Mouse (Mus musculus) kidney, embryonic 16.5 days (tissue): ENCODE results near the gene Dleu7. TPM values are rescaled to one million over a fixed set of nuclear protein-coding genes. Genes with fewer than 3 reads are reported as not detected.

Source experiments
- ATAC-seq: fragments of 200-750 bp; cut with Nextera tagmentation; 2 replicates; pipeline ENCODE4 v1.8.0; 2017; ENCODE audit warnings: moderate TSS enrichment; ENCODE audit not compliant: low FRiP score, low TSS enrichment
- H3K27ac ChIP-seq: fragments of 300-500 bp; sonication (generic); 2 replicates; pipeline ENCODE4 v1.5.1; 2014; ENCODE audit warnings: low read length
- H3K27me3 ChIP-seq: fragments of 300-500 bp; sonication (generic); 2 replicates; pipeline ENCODE4 v1.6.1; 2014; ENCODE audit warnings: low read length, control low read depth, mixed read lengths; ENCODE audit not compliant: insufficient read depth
- H3K36me3 ChIP-seq: fragments of 300-500 bp; sonication (generic); 2 replicates; pipeline ENCODE4 v1.6.1; 2014; ENCODE audit warnings: low read length, control low read depth, mixed read lengths; ENCODE audit not compliant: insufficient read depth
- H3K4me1 ChIP-seq: fragments of 300-500 bp; sonication (generic); 2 replicates; pipeline ENCODE4 v1.6.1; 2014; ENCODE audit warnings: low read length, control low read depth, mixed read lengths; ENCODE audit not compliant: insufficient read depth
- H3K4me2 ChIP-seq: fragments of 300-500 bp; sonication (generic); replicated peaks from 2 replicates; pipeline ENCODE4 v1.6.1; 2014; ENCODE audit warnings: low read depth, low read length
- H3K4me3 ChIP-seq: fragments of 300-500 bp; sonication (generic); 2 replicates; pipeline ENCODE4 v1.5.1; 2014; ENCODE audit warnings: mild to moderate bottlenecking, low read length
- H3K9ac ChIP-seq: fragments of 300-500 bp; sonication (generic); replicated peaks from 2 replicates; pipeline ENCODE4 v1.6.1; 2014; ENCODE audit warnings: low read length
- H3K9me3 ChIP-seq: fragments of 300-500 bp; sonication (generic); 2 replicates; pipeline ENCODE4 v1.6.1; 2016; ENCODE audit warnings: low read length, control low read depth
- WGBS: fragments of 180-500 bp; shearing (Covaris S2); extraction: QIAGEN DNeasy Blood & Tissue Kit; methylation state at CpG from one replicate; pipeline ENCODE4 v1.1.7; 2014; 5-methylcytosine and 5-hydroxymethylcytosine counted together
- polyA plus RNA-seq: library from polyadenylated mRNA; unstranded; fragments of >200 nt; fragmentation: Nextera tagmentation; extraction: Ambion mirVana; gene quantifications from 2 replicates; pipeline ENCODE4 v1.2.1, GENCODE M21; 2015

Dleu7 gene
- polyA plus RNA-seq, 1 experiment from 2014 or later = 5.3 TPM

DNA sequence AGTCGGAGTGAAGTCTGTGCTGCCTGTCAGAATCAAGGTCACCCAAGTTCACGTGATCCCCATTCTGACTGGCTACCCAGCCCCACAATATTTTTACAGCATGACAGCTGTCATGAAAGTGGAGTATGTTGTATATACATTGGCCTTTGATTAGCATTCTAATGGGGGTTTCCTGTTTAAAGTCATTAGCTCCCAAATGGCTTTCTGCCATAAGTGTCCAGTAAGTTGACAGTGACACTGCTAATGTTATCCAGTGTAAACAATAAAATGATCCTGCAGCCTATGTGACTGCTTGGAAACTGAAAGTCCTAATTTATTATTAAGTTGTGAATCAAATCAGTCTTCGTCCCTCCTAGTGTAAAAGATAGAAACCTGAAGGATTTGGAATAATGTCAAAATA, 33.2 kb upstream of the Dleu7 start:
- Histone ChIP-seq H3K27ac (no peak overlapping the region), H3K4me3 (no peak overlapping the region), H3K4me2 (no peak overlapping the region), H3K9me3 (no peaks in the 10 kb centered on the region), H3K36me3 (no peaks in the 10 kb centered on the region), H3K9ac (no peak overlapping the region), H3K4me1 (0 out of 2 replicates have a peak, but pooled peaks cover 12% of the 10 kb centered on the region), H3K27me3 (no peaks in the 10 kb centered on the region)
- WGBS = 55% methylated on average over 3 of the region's 3 CpGs
- no peak for ATAC-seq

DNA sequence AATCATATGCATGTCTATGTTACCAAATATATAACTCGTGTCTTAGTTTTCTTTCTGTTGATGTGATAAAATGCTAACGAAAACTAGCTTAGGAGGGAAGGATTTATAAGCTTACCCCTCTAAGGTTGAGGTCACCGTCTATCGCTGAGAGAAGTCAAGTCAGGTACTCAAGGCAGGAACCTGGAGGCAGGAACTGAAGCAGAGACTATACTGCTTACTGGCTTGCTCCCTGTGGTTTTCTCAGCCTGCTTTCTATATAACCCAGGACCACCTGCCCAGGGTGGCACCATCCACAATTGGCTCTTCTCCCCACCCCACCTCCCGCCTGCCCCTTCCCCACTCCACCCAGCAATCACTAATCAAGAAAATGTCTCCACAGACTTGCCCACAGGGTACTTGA, 32.1 kb upstream of the Dleu7 start:
- Histone ChIP-seq H3K4me3 (no peak overlapping the region), H3K27ac (no peak overlapping the region), H3K27me3 (no peaks in the 10 kb centered on the region), H3K4me1 (0 out of 2 replicates have a peak, but pooled peaks cover 12% of the 10 kb centered on the region), H3K9me3 (no peaks in the 10 kb centered on the region), H3K9ac (no peak overlapping the region), H3K36me3 (no peaks in the 10 kb centered on the region), H3K4me2 (no peak overlapping the region)
- WGBS = 80% methylated on average over 5 of the region's 5 CpGs
- ATAC-seq = no peak

DNA sequence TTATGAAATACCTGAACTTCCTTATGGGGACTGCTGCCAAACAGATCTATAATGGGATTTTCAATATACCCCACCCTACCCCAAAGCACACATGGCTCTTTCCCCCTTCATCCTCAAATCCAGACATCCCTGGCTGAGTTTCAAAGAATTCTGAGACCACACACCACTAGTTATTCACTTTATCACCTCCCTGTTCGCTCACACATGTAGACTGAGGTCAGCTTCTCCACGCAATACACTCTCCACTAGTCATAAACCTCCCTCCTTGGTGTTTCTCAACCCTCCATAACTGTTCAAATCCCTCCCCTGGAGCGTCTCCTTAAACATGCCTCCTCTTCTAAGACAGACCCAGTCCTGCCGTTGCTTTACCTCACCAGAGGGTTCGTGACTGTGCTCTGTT, 30.6 kb upstream of the Dleu7 start:
- H3K4me3 ChIP-seq = no peak overlapping the region
- H3K9me3 ChIP-seq = no peaks in the 10 kb centered on the region
- 0 out of 2 replicates have a peak, but pooled peaks cover 12% of the 10 kb centered on the region for H3K4me1 ChIP-seq
- no peak overlapping the region for H3K27ac ChIP-seq
- 67% methylated on average over 5 of the region's 5 CpGs for whole genome bisulfite sequencing
- no peaks in the 10 kb centered on the region for H3K27me3 ChIP-seq
- H3K36me3 ChIP-seq = no peaks in the 10 kb centered on the region
- no peak for ATAC-seq
- H3K4me2 ChIP-seq = no peak overlapping the region
- H3K9ac ChIP-seq = no peak overlapping the region

DNA sequence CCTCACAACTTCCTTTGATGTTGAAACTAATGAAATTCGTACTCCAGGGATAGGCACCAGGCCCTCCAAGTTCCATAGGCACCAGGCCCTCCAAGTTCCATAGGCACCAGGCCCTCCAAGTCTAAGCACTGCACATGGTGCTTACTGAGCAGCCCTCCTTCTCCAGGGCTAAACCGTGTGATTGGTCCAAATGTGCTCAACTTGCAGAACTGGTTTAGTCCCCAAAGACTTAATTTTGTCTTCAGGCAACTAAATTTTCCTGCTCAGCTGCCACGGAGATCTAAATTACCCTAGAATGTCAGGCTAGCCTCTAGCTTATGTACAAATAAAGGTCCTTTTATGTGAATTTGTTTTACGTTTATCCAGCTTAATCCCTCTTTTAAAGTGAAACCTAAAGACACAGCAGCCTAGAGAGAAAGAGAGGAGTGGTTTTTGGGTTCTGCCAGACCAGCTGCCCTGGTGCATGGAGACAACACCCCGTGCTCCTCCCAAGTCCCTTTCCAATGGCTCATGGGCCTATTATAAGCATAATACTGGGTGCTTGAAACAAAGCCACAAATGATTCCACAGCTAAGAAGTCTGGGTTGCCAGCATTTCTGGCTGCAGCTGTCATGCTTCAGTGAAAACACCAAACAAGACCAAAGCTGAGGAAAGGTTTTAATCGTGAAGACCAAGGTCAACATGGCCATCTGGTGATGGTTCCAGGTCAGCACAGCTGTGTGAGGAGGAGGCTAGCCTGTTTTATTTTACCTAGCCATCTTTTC, 29.9 kb upstream of the Dleu7 start:
- no peaks in the 10 kb centered on the region for H3K36me3 ChIP-seq
- H3K9me3 ChIP-seq = no peaks in the 10 kb centered on the region
- ATAC-seq = no peak
- H3K27ac ChIP-seq = 0 out of 2 replicates have a peak overlapping the region, but pooled peaks have one; percentile 7
- H3K4me2 ChIP-seq = no peak overlapping the region
- no peaks in the 10 kb centered on the region for H3K27me3 ChIP-seq
- H3K4me3 ChIP-seq = no peak overlapping the region
- 43% methylated on average over 6 of the region's 6 CpGs for WGBS
- H3K9ac ChIP-seq = no peak overlapping the region
- 0 out of 2 replicates have a peak, but pooled peaks cover 12% of the 10 kb centered on the region for H3K4me1 ChIP-seq

DNA sequence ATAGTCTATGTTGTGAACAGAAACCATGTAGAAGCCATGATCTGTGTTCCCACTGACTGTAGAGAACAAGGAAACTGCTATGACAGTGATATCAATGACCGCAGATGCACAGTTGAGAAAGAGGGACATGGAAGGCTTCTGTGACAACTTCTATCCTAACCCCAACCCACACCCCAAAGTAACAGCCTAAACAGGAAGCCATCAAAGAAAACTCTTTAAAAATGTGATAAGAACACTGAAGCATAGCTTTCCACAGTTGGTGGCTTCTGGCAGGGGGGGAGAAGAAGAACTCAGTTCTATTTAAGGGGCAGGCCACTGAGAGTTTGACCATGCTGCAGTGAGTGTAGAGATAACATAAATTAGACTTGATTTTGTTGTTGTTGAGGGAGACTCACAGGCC, 18.8 kb upstream of the Dleu7 start:
- H3K27ac ChIP-seq = no peak overlapping the region
- H3K9me3 ChIP-seq = no peaks in the 10 kb centered on the region
- WGBS = 96% methylated on average over 1 of the region's 1 CpGs
- H3K9ac ChIP-seq = no peak overlapping the region
- H3K4me1 ChIP-seq = no peaks in the 10 kb centered on the region
- no peak for ATAC-seq
- no peak overlapping the region for H3K4me2 ChIP-seq
- no peaks in the 10 kb centered on the region for H3K27me3 ChIP-seq
- no peaks in the 10 kb centered on the region for H3K36me3 ChIP-seq
- no peak overlapping the region for H3K4me3 ChIP-seq

DNA sequence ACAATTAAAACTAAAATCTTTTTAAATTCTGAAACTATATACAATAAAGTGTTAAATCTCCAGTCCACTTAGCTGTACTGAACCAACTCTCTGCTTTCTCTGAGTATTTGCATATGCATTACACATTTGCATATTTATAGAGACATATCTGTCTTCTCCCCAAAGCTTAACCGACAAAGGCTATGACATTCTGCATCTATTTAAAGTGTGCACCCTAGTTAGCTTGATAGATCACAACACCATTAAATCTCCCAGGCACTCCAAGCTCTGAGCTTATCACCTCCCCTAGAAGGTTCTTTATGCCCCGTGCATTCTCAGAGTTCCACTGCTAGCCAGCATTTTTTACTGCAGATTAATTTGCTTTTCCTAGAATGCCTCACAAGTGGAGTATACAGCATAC, 16.2 kb upstream of the Dleu7 start:
- no peak overlapping the region for H3K4me3 ChIP-seq

DNA sequence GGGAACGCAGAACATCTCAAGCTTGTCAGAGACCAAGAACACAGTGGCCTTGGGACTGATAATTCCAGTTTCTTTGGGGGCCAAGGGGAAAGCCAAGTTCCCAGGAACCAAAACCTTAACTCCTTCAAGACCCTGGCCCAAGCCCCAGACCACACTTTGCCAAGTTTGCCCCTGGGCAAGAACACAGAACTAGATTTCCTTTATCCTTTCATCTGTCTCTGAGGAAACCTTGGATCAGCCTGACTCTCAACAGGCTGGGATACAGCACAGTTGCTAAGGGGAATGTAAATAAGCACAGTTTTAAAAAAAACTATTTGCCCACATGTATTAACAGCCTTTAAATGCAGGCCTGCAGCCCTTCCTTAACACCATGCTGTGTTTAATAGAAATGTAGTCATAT, 14.7 kb upstream of the Dleu7 start:
- Histone ChIP-seq H3K27me3 (no peaks in the 10 kb centered on the region), H3K27ac (no peak overlapping the region), H3K9me3 (no peaks in the 10 kb centered on the region), H3K36me3 (no peaks in the 10 kb centered on the region), H3K9ac (no peak overlapping the region), H3K4me2 (no peak overlapping the region), H3K4me1 (no peaks in the 10 kb centered on the region), H3K4me3 (no peak overlapping the region)
- ATAC-seq = no peak
- WGBS = 87% methylated on average over 1 of the region's 1 CpGs

More for the DNA sequence above, 16.2 kb upstream of the Dleu7 start:
- ATAC-seq = no peak
- H3K9ac ChIP-seq = no peak overlapping the region
- H3K9me3 ChIP-seq = no peaks in the 10 kb centered on the region
- WGBS = 47% methylated on average over 2 of the region's 2 CpGs
- H3K4me2 ChIP-seq = no peak overlapping the region
- H3K27ac ChIP-seq = no peak overlapping the region
- H3K4me1 ChIP-seq = no peaks in the 10 kb centered on the region
- H3K36me3 ChIP-seq = no peaks in the 10 kb centered on the region
- no peaks in the 10 kb centered on the region for H3K27me3 ChIP-seq

DNA sequence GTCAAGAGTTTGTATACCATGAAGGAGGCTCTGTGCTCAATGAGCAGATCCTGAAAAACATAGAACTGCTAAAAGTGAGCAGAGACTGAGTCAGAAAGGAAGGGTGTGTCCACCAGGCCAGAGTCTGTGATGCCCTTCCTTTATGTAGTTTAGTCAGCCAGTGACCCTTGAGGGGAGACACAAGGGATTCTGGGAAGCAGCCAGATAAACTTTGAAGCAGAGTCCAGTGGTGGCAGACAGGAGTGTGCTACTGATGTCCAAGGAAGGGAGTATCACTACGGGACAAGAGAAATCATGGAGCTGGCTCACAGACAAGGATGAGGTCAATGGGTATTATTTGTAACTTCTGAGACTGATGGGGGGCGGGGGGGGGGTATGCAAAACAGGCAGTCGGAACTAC, 7.2 kb upstream of the Dleu7 start:
- H3K4me2 ChIP-seq = no peak overlapping the region
- no peaks in the 10 kb centered on the region for H3K9me3 ChIP-seq
- WGBS = 86% methylated on average over 3 of the region's 3 CpGs
- no peaks in the 10 kb centered on the region for H3K27me3 ChIP-seq
- H3K36me3 ChIP-seq = no peaks in the 10 kb centered on the region
- ATAC-seq = no peak
- no peak overlapping the region for H3K4me3 ChIP-seq
- no peaks in the 10 kb centered on the region for H3K4me1 ChIP-seq
- no peak overlapping the region for H3K9ac ChIP-seq
- H3K27ac ChIP-seq = no peak overlapping the region

DNA sequence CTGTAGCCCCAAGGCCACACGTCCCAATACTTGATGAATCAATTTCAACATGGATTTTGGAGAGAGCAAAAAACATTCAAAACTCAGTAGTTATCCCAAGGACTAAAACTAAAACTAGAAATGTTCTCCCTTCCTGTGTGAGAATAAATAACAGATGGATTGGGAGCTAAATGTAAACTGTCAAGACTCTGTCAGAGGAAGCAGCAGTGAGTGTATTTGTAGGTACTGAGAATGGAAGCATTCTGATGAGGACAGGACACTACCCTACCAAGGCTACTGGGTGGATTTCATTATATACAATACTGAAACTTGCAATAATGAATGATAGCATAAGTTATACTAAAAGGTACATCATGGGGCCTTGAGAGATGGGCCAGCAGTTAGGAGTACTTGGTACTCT, 6.0 kb upstream of the Dleu7 start:
- no peak for ATAC-seq
- Histone ChIP-seq H3K27ac (no peak overlapping the region), H3K9ac (no peak overlapping the region), H3K4me1 (no peaks in the 10 kb centered on the region), H3K9me3 (no peaks in the 10 kb centered on the region), H3K4me3 (no peak overlapping the region), H3K36me3 (no peaks in the 10 kb centered on the region), H3K4me2 (no peak overlapping the region), H3K27me3 (no peaks in the 10 kb centered on the region)
- WGBS = 93% methylated on average over 1 of the region's 1 CpGs

DNA sequence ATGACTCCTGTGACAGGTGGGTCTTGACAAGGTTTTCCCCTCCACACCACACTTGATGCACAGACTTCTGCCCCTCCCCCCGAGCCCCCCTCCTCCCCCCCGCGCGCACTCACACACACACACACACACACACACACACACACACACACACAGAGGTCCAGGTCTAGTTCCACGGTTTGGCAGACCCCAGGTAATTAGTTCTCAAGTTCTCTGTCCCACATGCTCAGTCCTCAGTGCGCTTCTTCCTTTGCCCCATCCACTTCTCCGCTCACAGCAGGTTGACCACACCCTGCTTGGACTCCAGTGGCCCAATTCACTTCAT, 720 bp downstream of the Dleu7 start:
- H3K4me1 ChIP-seq = peaks cover 9% of the 10 kb centered on the region; the same call in 1 of the 2 replicates
- H3K36me3 ChIP-seq = no peaks in the 10 kb centered on the region
- peak overlapping the region; percentile 72 for H3K9ac ChIP-seq
- H3K27me3 ChIP-seq = no peaks in the 10 kb centered on the region
- peak overlapping the region; percentile 58 for H3K4me3 ChIP-seq
- H3K4me2 ChIP-seq = peak overlapping the region; percentile 99
- 38% methylated on average over 6 of the region's 7 CpGs for WGBS
- H3K27ac ChIP-seq = no peak overlapping the region
- no peaks in the 10 kb centered on the region for H3K9me3 ChIP-seq
- ATAC-seq = peak; percentile 39; the same call in 1 of the 2 replicates
